Mouse (Mus musculus): Measurements from ENCODE around the gene Slc16a14. TPM values are rescaled to one million over a fixed set of nuclear protein-coding genes. Genes with fewer than 3 reads are reported as not detected.

The Slc16a14 gene
- total RNA-seq, 2 experiments from 2014 or later = 0.38 to 0.51 TPM

DNA sequence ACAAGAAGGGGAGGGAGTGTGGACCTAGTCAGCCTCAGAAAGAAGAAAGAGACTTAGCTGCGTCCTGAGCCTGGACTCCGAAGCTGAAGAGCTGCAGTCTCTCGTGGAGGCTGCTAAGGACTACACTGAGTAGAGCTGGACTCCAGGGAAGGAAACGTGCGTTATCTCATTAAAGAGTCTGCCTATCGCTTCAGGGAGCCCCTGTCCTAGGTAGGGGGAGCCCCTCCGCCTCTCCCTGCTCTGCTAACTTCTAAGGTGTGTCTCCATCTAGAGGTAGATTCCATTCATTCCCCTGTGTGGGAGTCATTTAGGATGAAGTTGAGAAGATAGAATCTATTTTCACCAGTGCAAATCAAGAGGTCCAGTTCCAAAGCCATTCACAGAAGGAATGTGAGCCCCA is 65.4 kb downstream of the Slc16a14 start:
- no peak for DNase-seq
- intact Hi-C loops (cut with DNase I) = no loop called here

DNA sequence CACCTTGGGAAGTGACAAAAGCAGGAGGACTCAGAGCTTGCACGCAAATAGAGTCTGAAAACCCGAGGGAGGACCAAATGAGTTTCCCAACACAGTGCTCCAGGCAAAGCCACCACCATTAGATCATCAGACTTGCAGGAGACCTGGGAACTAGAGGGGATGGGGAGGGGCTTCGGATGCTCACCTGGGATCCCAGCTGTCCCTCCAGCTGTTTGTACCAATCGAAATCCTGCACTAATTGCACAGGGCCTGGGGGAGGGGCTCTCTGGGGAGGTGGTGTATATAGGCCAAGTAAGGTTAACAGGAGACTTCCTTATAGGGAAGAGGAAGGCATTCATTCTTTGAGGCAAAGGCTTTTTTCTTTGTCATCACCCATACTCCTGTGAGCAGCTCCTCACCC is 66.1 kb downstream of the Slc16a14 start:
- DNase-seq = no peak

DNA sequence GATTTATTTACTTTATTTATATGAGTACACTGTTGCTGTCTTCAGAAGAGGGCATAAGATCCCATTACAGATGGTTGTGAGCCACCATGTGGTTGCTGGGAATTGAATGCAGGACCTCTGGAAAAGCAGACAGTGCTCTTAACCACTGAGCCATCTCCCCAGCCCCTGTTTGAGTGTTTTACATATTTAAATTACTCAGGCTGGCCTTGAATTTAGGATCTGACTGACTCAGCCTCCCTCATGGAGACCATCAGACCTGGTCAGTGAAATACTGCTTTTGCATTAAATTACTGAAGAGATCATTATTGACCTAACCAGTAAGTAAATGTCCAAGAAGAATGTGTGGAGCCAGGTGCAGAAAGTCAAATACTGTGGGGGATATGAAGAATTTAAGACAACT is 66.6 kb downstream of the Slc16a14 start:
- no peak for DNase-seq
- intact Hi-C loops (cut with DNase I) = no loop called here

More for the DNA sequence above, 66.1 kb downstream of the Slc16a14 start:
- intact Hi-C loops (cut with DNase I) = no loop called here

DNA sequence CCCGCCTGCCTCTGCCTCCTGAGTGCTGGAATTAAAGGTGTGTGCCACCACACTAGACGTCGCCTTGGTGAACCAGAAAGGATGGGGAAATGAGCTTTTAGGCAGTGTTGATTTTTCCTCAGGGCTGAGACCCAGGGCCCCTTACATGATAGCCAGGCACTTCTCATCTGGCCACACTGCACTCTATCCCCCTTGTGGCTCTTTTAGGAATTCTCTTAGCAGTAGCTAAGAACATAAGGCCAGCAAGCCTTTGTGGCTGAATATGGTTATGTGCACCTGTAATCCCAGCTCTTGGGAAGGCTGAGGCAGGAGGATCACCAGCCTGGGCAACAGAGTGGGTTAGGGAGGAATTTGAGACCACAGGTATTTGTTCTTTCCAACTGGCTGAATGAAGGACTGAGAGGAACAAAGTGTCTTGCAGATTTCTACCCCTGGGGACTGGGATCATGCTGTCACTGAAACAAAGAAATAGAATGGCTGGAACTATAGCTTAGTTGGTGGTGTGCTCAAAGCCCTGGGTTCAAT is 68.2 kb downstream of the Slc16a14 start:
- DNase-seq = no peak
- intact Hi-C loops (cut with DNase I) = no loop called here

DNA sequence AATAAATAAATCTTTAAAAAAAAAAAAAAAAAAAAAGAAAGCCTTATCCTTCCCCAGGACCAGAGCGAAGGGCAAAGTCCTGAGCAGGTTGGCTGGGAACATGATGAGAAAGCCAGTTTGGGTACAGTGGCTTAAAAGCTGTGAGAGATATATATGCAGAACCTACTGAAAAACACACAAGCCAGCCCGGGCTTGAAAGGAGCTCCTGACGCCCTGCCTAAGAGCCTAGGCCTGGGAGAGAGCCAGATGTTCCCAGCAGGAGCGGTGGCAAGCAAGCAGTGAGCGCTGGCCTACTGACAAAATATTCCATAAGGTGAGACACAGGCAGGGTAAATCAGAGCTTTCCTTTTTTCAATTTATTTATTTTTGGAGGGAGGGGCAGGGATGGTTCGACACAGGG is 68.7 kb downstream of the Slc16a14 start:
- intact Hi-C loops (cut with DNase I) = no loop called here
- no peak for DNase-seq

DNA sequence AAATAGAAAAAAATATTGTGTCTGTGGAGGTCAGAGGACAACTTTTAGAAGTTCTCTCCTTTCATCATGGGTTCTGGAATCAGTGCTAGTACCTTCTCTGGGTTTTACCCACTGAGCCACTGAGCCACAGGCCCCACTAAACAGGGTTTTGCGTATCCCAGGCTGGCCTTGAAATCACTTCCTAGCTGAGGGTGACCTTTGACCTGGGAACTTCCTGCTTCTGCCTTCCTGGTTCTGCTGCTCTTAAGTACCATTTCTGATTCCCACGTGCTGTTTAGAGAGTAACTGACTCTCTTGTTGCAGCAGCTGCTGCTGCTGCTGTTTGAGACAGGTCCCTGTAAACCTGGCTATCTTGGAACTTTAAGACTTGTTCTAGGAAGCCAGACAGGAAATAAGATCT is 70.3 kb downstream of the Slc16a14 start:
- intact Hi-C loops (cut with DNase I) = no loop called here
- no peak for DNase-seq

DNA sequence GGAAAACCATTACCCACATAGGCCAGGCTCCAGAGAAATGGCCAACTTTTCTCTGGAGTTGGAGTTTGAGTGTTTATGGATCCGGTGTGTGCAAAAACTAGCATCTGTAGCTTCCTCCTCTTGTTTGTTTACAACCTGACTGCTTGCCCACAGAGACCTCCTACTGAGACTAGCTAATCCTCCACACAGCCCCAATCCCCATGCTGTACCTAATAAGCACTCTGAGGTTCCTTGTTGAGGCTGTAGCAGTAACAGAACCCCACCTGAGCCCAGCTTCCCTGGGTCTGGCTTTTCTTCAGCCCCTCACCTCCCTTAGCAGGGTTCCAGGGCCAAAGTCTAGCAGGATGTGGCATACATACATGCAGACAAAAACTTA is 73.7 kb downstream of the Slc16a14 start:
- intact Hi-C loops (cut with DNase I) = no loop called here
- DNase-seq = no peak

DNA sequence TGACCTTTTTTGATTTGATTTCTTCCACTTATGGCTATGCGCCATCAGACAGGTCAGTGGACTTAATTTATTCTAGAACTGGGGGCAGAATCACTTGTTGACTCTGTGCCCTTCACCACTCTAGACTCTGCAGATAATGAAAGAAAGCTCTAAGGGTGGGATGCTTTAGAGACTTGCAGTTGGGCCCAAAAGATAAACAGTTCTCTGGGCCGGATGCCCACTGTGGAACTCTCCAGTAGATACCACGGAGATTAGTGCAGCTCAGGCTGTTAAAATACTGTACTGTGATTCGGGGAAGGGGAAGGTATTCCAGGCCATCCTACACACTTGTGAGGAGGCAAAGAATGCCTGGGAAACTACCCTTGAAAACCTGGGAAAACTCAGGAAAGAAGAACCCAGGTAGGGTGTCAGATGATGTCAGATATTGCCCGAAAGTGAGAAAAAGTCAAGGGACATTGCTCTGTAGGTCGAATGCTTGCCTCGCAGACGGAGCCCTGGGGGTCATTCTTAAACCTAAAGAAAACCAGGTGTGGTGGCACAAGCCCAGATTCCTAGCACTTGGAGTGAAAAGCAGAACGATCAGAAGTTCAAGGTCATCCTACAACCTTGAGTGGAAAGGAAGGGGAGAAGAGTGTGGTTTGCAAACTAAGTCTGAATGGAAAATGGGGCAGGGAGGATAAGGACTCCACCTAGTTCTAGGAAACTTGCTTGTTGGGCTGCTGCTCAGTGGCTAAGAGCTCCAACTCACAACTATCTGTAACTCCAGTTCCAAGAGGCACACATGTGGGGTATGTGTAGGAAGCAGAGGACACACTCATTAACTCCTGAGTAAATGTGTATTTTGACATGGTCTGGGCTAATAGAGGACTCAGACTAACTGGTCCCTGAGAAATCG is 74.3 kb downstream of the Slc16a14 start:
- intact Hi-C loops (cut with DNase I) = no loop called here

DNA sequence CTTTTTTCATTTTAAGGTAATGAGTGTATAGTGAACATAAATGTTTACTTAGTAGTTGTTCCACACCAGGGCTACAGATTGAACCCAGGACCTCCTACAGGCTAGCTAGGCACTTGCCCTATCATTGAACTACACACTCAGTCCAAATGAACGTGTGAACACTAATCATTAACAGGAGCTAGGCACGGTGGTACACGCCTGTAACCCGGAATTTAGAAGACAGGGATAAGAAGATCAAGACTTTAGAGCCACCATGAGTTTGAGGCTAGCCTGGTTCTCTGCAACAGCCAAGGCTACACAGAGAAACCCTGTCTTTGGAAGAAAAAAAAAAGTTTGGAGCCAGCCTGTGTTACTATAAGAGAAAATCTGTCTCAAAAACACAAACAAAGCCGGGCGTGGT is 75.3 kb downstream of the Slc16a14 start:
- DNase-seq = no peak
- intact Hi-C loops (cut with DNase I) = no loop called here

More for the DNA sequence above, 74.3 kb downstream of the Slc16a14 start:
- no peak for DNase-seq

Other genes starting within 250 kb of the Slc16a14 start
- gene Dner, start 238.9 kb downstream of the Slc16a14 start, total RNA-seq (2021) = under 1 TPM; 0.07 to 0.15 TPM
- gene Fbxo36, start 95.3 kb downstream of the Slc16a14 start, total RNA-seq (2021) = 1 to 10 TPM; 1.2 to 1.8 TPM
- gene Trip12, start 94.6 kb downstream of the Slc16a14 start, total RNA-seq (2021) = 100 to 1,000 TPM; 195 to 201 TPM
- not detected for gene Gm10553, start 165.0 kb upstream of the Slc16a14 start, total RNA-seq (2021)
- under 1 TPM; 0.45 to 0.51 TPM for gene A530032D15Rik, start 174.7 kb upstream of the Slc16a14 start, total RNA-seq (2021)

Measured in heart, postnatal 14 days (tissue).